Mouse (Mus musculus) G1E (cell line): ENCODE data around the gene Tspan9.

Experiments
- CTCF ChIP-seq: IDR thresholded peaks from 2 replicates; pipeline ENCODE4 v1.5.1; 2012; ENCODE audit warnings: low read depth, low read length, inconsistent platforms, mixed read lengths
- GATA1 ChIP-seq: IDR thresholded peaks from 2 replicates; pipeline ENCODE4 v1.6.1; 2012; ENCODE audit warnings: borderline replicate concordance, low read length, inconsistent platforms, mixed read lengths
- GATA2 ChIP-seq: IDR thresholded peaks from 2 replicates; pipeline ENCODE4 v1.6.1; 2012; ENCODE audit warnings: low read depth, low read length, inconsistent platforms, borderline replicate concordance
- POLR2AphosphoS5 ChIP-seq: IDR thresholded peaks from 2 replicates; pipeline ENCODE4 v1.6.1; 2012; ENCODE audit warnings: low read depth, low read length, inconsistent platforms; ENCODE audit not compliant: insufficient replicate concordance
- TAL1 ChIP-seq: conservative IDR thresholded peaks from 2 replicates; pipeline ENCODE4 v1.6.1; 2012; ENCODE audit warnings: low read depth, low read length, inconsistent platforms, mixed read lengths

DNA sequence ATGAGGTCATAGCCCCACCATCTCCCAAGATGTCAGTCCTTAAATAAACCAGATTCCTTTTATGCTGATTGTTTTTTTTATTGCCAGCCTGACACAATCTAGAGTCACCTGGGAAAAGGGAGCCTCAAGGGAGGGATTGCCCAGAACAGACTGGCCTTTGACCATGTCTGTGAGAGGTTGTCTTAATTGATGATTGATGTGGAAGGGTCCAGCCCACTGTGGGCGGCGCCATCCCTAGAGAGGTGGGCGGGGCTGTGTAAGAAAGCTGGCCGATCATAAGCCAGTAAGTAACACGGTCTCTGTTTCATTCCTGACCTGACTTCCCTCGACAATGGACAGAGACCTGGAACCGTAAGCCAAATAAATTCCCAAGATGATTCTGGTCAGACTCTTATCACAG lies 124.3 kb downstream of the Tspan9 start:
- no peak for TF ChIP-seq CTCF
- TF ChIP-seq GATA1 = no peak
- no peak for TF ChIP-seq POLR2AphosphoS5
- TF ChIP-seq TAL1 = no peak
- TF ChIP-seq GATA2 = no peak
